17 mouse cellular contexts compared by ENCODE assay signal in the genomic region with DNA sequence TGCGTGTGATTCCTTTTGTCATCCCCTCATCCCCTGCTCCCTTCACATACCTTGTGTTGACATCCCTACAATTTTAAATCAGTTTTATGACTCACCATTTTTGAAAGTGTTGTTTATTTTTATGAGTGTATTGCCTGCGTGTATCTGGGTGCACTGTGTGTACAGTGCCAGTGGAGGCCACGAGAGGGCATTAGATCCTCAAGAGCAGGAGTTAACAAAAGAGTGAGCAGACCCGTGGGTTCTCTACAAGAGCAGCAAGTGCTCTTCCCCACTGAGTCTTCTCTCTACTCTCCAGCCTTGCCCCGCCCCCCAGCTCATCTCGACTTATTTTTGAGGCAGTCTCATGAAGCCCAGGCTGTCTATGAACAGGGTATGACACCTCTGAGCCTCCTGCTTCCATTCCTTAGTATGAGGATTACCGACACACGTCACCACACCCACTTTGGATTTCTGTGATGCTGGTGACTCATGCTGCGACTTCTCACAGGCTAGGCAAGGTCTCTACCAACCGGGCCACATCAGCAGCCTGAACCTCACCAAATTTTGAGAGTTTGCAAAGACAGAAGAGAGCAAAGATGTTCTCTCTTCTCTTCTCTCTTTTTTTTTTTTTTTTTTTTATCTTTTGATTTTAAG.
DNase-seq lines count a peak whose midpoint lies in the region; ATAC-seq and TF ChIP-seq lines count a peak whose summit lies in the region.
"Had no signal": no experiment of that assay in that cellular context is flagged by ENCODE, and none has a peak within 500 bp of the region (broad histone marks: within the 10 kb centered on the region; RNA-seq: fewer than 3 reads in every experiment).

No protein-coding gene starts in this region.

- no peak for TF ChIP-seq EP300 in CH12.LX (IDR thresholded peaks at IDR 0.05; ENCODE audit: low read length)

- dilution Hi-C loops in CH12.LX (cut with MboI; ENCODE audit: extremely low pct_ligation_motif_present, extremely low pct_unique_long_range_greater_than_20kb, low sequenced_read_pairs): no loop called here

- no peaks in the 10 kb centered on the region for H3K79me2 ChIP-seq in CH12.LX (replicated peaks; ENCODE audit: control insufficient read depth, extremely low read depth, insufficient read depth, poor library complexity, severe bottlenecking)

- TF ChIP-seq CTCF in CH12.LX (conservative IDR thresholded peaks at IDR 0.05 in 1 of 2, IDR thresholded peaks at IDR 0.05 in 1 of 2; ENCODE audit: low read depth in 2 of 2, low read length in 2 of 2): peak in 1 of 2 experiments; percentile 71; a peak in 3 of 4 replicates

- no peak overlapping the region for H3K9ac ChIP-seq in kidney, embryonic 16.5 days (replicated peaks; ENCODE audit: low read length)
- H3K9ac ChIP-seq in CH12.LX (ENCODE audit: insufficient read depth, low read depth): no peak overlapping the region
- no peak overlapping the region for H3K9ac ChIP-seq in hindbrain, embryonic 16.5 days (ENCODE audit: low read depth, low read length)
- H3K9ac ChIP-seq: embryonic facial prominence, embryonic 13.5 days; limb, embryonic 12.5 days had no signal

- peak; percentile 14 for DNase-seq in adrenal gland, adult 2 months
- DNase-seq in adrenal gland, postnatal 25 days: no peak
- DNase-seq in kidney, postnatal 36 days: peak; percentile 21 to 49
- DNase-seq in CH12.LX (ENCODE audit: extremely low read depth) (peak; percentile 31), R1 (ENCODE audit: low read depth, low spot score) (peak; percentile 69)
- DNase-seq in cerebellum, postnatal 4 days (ENCODE audit: low spot score in 2 of 2): no peak
- DNase-seq: B cell, adult 2 months; cerebellum, postnatal 36 days; heart, adult 2 months; layer of hippocampus, postnatal 36 days had no signal

- no peaks in the 10 kb centered on the region for H3K27me3 ChIP-seq in kidney, embryonic 16.5 days (ENCODE audit: insufficient read depth, low read length)
- no peaks in the 10 kb centered on the region for H3K27me3 ChIP-seq in CH12.LX (replicated peaks)
- H3K27me3 ChIP-seq in hindbrain, embryonic 16.5 days (replicated peaks; ENCODE audit: control insufficient read depth, insufficient read depth, low read length): no peaks in the 10 kb centered on the region
- H3K27me3 ChIP-seq: embryonic facial prominence, embryonic 13.5 days; limb, embryonic 12.5 days had no signal

- H3K4me3 ChIP-seq in kidney, embryonic 16.5 days (ENCODE audit: low read length): no peak overlapping the region
- H3K4me3 ChIP-seq in CH12.LX (replicated peaks in 1 of 3; ENCODE audit: low read depth in 2 of 3, low read length in 2 of 3, poor library complexity in 1 of 3): no peak overlapping the region
- no peak overlapping the region for H3K4me3 ChIP-seq in hindbrain, embryonic 16.5 days (ENCODE audit: low read length)
- H3K4me3 ChIP-seq: embryonic facial prominence, embryonic 13.5 days; forebrain, embryonic 10.5 days; heart, adult 2 months; limb, embryonic 12.5 days; midbrain, embryonic 10.5 days; myocyte had no signal

- peak; percentile 59 for TF ChIP-seq RAD21 in CH12.LX (IDR thresholded peaks at IDR 0.05; ENCODE audit: low read depth, low read length)

- H3K9me3 ChIP-seq in kidney, embryonic 16.5 days (ENCODE audit: low read length): no peaks in the 10 kb centered on the region
- H3K9me3 ChIP-seq in CH12.LX (replicated peaks; ENCODE audit: low read length): no peaks in the 10 kb centered on the region
- H3K9me3 ChIP-seq in hindbrain, embryonic 16.5 days (ENCODE audit: control insufficient read depth, low read length): no peaks in the 10 kb centered on the region
- H3K9me3 ChIP-seq: embryonic facial prominence, embryonic 13.5 days; forebrain, embryonic 10.5 days; limb, embryonic 12.5 days; midbrain, embryonic 10.5 days had no signal

- TF ChIP-seq POLR2A in CH12.LX (IDR thresholded peaks at IDR 0.05; ENCODE audit: low read depth, low read length): no peak

- ATAC-seq in kidney, embryonic 16.5 days (ENCODE audit: low FRiP score, low TSS enrichment): no peak
- no peak for ATAC-seq in hindbrain, embryonic 16.5 days

- H3K27ac ChIP-seq in kidney, embryonic 16.5 days (ENCODE audit: low read length): no peak overlapping the region
- H3K27ac ChIP-seq in CH12.LX (ENCODE audit: insufficient read depth, low read depth): no peak overlapping the region
- H3K27ac ChIP-seq in hindbrain, embryonic 16.5 days (ENCODE audit: low read depth, low read length): no peak overlapping the region
- H3K27ac ChIP-seq: embryonic facial prominence, embryonic 13.5 days; forebrain, embryonic 10.5 days; heart, adult 2 months; limb, embryonic 12.5 days; midbrain, embryonic 10.5 days had no signal

- H3K36me3 ChIP-seq in kidney, embryonic 16.5 days (ENCODE audit: insufficient read depth, low read length): peaks cover 41% of the 10 kb centered on the region
- H3K36me3 ChIP-seq in CH12.LX (replicated peaks in 1 of 2; ENCODE audit: control insufficient read depth in 1 of 2, insufficient read depth in 1 of 2, low read length in 1 of 2): peaks cover 0 to 3% of the 10 kb centered on the region in 2 experiments
- H3K36me3 ChIP-seq in hindbrain, embryonic 16.5 days (ENCODE audit: control insufficient read depth, insufficient read depth, low read length): no peaks in the 10 kb centered on the region; the same call in none of the 2 replicates

- H3K4me1 ChIP-seq in kidney, embryonic 16.5 days (ENCODE audit: insufficient read depth, low read length): no peaks in the 10 kb centered on the region
- peaks cover 0 to 3% of the 10 kb centered on the region in 2 experiments; a peak in 1 of 4 replicates for H3K4me1 ChIP-seq in CH12.LX (ENCODE audit: control insufficient read depth in 1 of 2, insufficient read depth in 2 of 2)
- H3K4me1 ChIP-seq in hindbrain, embryonic 16.5 days (ENCODE audit: control insufficient read depth, insufficient read depth, low read depth, low read length): no peaks in the 10 kb centered on the region
- H3K4me1 ChIP-seq: embryonic facial prominence, embryonic 13.5 days; forebrain, embryonic 10.5 days; limb, embryonic 12.5 days; midbrain, embryonic 10.5 days had no signal

- in situ Hi-C loops in CH12.LX (cut with MboI; ENCODE audit: low pct_ligation_motif_present, low pct_unique_long_range_greater_than_20kb, low sequenced_read_pairs): no loop called here

- WGBS in kidney, embryonic 16.5 days: 87% methylated on average over 10 of the region's 10 CpGs
- WGBS in hindbrain, embryonic 16.5 days: 87% methylated on average over 10 of the region's 10 CpGs

- H3K4me2 ChIP-seq in kidney, embryonic 16.5 days (replicated peaks; ENCODE audit: low read depth, low read length): no peak overlapping the region
- no peak overlapping the region for H3K4me2 ChIP-seq in CH12.LX (ENCODE audit: insufficient read depth, low read depth, poor library complexity, severe bottlenecking)
- H3K4me2 ChIP-seq in hindbrain, embryonic 16.5 days (ENCODE audit: low read length): no peak overlapping the region
- H3K4me2 ChIP-seq: embryonic facial prominence, embryonic 13.5 days; limb, embryonic 12.5 days had no signal

TF ChIP-seq in CH12.LX, 34 proteins besides CTCF, POLR2A, EP300 and RAD21:
- TF ChIP-seq USF1 (IDR thresholded peaks at IDR 0.05; ENCODE audit: low read depth, low read length): no peak
- peak; percentile 67 for TF ChIP-seq SMC3 (IDR thresholded peaks at IDR 0.05; ENCODE audit: low read depth, low read length)
- no peak for TF ChIP-seq MAZ (IDR thresholded peaks at IDR 0.05; ENCODE audit: low read depth, low read length)
- TF ChIP-seq NELFE (IDR thresholded peaks at IDR 0.05; ENCODE audit: low read depth, low read length): no peak
- TF ChIP-seq ZMIZ1 (IDR thresholded peaks at IDR 0.05; ENCODE audit: low read depth, low read length): no peak
- no peak for TF ChIP-seq RCOR1 (conservative IDR thresholded peaks at IDR 0.05; ENCODE audit: low read depth, low read length)
- TF ChIP-seq SIN3A (IDR thresholded peaks at IDR 0.05; ENCODE audit: low read length): no peak

Comparison
In these comparisons a context has a peak if more than half of its experiments do, and no peak if none do; other contexts are left out.
1. DNase-seq: peak in adrenal gland, adult 2 months (single experiment), kidney, postnatal 36 days (2 of 2), CH12.LX (single experiment) and R1 (single experiment); none in adrenal gland, postnatal 25 days (single experiment) and cerebellum, postnatal 4 days (0 of 2).